Mouse (Mus musculus): Measurements from ENCODE around the gene Ooep. TPM values are rescaled to one million over a fixed set of nuclear protein-coding genes. Genes with fewer than 3 reads are reported as not detected.
"Not testable (repeated sequence)": the region's sequence is repeated elsewhere in the genome, so short reads cannot be mapped to it uniquely, and the experiment has no call there.

Ooep gene
- total RNA-seq, 2 experiments from 2014 or later, result not detected

- Histone ChIP-seq H3K4me3 (no peak overlapping the region), H3K27ac (no peak overlapping the region)
- DNase-seq, result no peak
- no peak for TF ChIP-seq CTCF (IDR thresholded peaks at IDR 0.05)
- intact Hi-C loops (cut with DNase I), result no loop called here
Observed at GRCm38 (mm10) chr9:78377546-78377945, 979 bp downstream of the Ooep start.

GRCm38 (mm10) chr9:78375486-78375885, 3.0 kb downstream of the Ooep start:
- Histone ChIP-seq H3K27ac (no peak overlapping the region), H3K4me3 (no peak overlapping the region)
- intact Hi-C loops (cut with DNase I), result no loop called here
- TF ChIP-seq CTCF (IDR thresholded peaks at IDR 0.05), result no peak
- DNase-seq, result no peak

- DNase-seq, result no peak
- Histone ChIP-seq H3K27ac (no peak overlapping the region), H3K4me3 (no peak overlapping the region)
- intact Hi-C loops (cut with DNase I), result no loop called here
- no peak for TF ChIP-seq CTCF (IDR thresholded peaks at IDR 0.05)
Observed at GRCm38 (mm10) chr9:78374885-78375389, 3.6 kb downstream of the Ooep start.

- intact Hi-C loops (cut with DNase I), result no loop called here
- no peak for DNase-seq
- no peak for TF ChIP-seq CTCF (IDR thresholded peaks at IDR 0.05)
- Histone ChIP-seq H3K27ac (no peak overlapping the region), H3K4me3 (no peak overlapping the region)
Observed at GRCm38 (mm10) chr9:78374397-78374796, 4.1 kb downstream of the Ooep start.

- Histone ChIP-seq H3K4me3 (no peak overlapping the region), H3K27ac (no peak overlapping the region)
- no peak for DNase-seq
- intact Hi-C loops (cut with DNase I), result no loop called here
- no peak for TF ChIP-seq CTCF (IDR thresholded peaks at IDR 0.05)
Observed at GRCm38 (mm10) chr9:78372827-78373504, 5.6 kb downstream of the Ooep start.

- no peak for TF ChIP-seq CTCF (IDR thresholded peaks at IDR 0.05)
- intact Hi-C loops (cut with DNase I), result no loop called here
- DNase-seq, result no peak
Observed at GRCm38 (mm10) chr9:78371441-78371840, 7.1 kb downstream of the Ooep start.

GRCm38 (mm10) chr9:78369786-78370185, 8.7 kb downstream of the Ooep start:
- Histone ChIP-seq H3K27ac (no peak overlapping the region), H3K4me3 (no peak overlapping the region)
- intact Hi-C loops (cut with DNase I), result no loop called here
- no peak for DNase-seq
- no peak for TF ChIP-seq CTCF (IDR thresholded peaks at IDR 0.05)

More at GRCm38 (mm10) chr9:78371441-78371840, 7.1 kb downstream of the Ooep start:
- Histone ChIP-seq H3K4me3 (no peak overlapping the region), H3K27ac (no peak overlapping the region)

GRCm38 (mm10) chr9:78369349-78369748, 9.2 kb downstream of the Ooep start:
- TF ChIP-seq CTCF (IDR thresholded peaks at IDR 0.05), result no peak
- H3K27ac ChIP-seq, result no peak overlapping the region
- DNase-seq, result no peak
- H3K4me3 ChIP-seq, result no peak overlapping the region
- intact Hi-C loops (cut with DNase I), result no loop called here

GRCm38 (mm10) chr9:78368671-78369293, 9.7 kb downstream of the Ooep start:
- H3K4me3 ChIP-seq, result no peak overlapping the region
- DNase-seq, result no peak
- TF ChIP-seq CTCF (IDR thresholded peaks at IDR 0.05), result no peak
- H3K27ac ChIP-seq, result no peak overlapping the region
- intact Hi-C loops (cut with DNase I), result no loop called here

GRCm38 (mm10) chr9:78367959-78368358, 10.6 kb downstream of the Ooep start, which contains the start of gene Dppa5a:
Gene Dppa5a, minus strand, starts transcription at chr9:78368177.
- H3K27ac ChIP-seq; DNase-seq; intact Hi-C loops (cut with DNase I); H3K4me3 ChIP-seq: not testable (repeated sequence)

- no peak for DNase-seq
- no peak for TF ChIP-seq CTCF (IDR thresholded peaks at IDR 0.05)
- no peak overlapping the region for H3K27ac ChIP-seq
- H3K4me3 ChIP-seq, result no peak overlapping the region
- intact Hi-C loops (cut with DNase I), result no loop called here
Observed at GRCm38 (mm10) chr9:78365850-78366544, 12.5 kb downstream of the Ooep start.

- intact Hi-C loops (cut with DNase I), result no loop called here
- no peak overlapping the region for H3K4me3 ChIP-seq
- no peak overlapping the region for H3K27ac ChIP-seq
- TF ChIP-seq CTCF (IDR thresholded peaks at IDR 0.05), result no peak
- no peak for DNase-seq
Observed at GRCm38 (mm10) chr9:78364701-78365100, 13.8 kb downstream of the Ooep start.

- H3K27ac ChIP-seq, result no peak overlapping the region
- TF ChIP-seq CTCF (IDR thresholded peaks at IDR 0.05), result no peak
- H3K4me3 ChIP-seq, result no peak overlapping the region
- DNase-seq, result no peak
- intact Hi-C loops (cut with DNase I), result no loop called here
Observed at GRCm38 (mm10) chr9:78363374-78363773, 15.2 kb downstream of the Ooep start.
